Mouse (Mus musculus): ENCODE measurements around the gene Alg9. TPM values are rescaled to one million over a fixed set of nuclear protein-coding genes. Genes with fewer than 3 reads are reported as not detected.

Gene Alg9
- polyA plus RNA-seq, 1 experiment, result 23.2 TPM

DNA sequence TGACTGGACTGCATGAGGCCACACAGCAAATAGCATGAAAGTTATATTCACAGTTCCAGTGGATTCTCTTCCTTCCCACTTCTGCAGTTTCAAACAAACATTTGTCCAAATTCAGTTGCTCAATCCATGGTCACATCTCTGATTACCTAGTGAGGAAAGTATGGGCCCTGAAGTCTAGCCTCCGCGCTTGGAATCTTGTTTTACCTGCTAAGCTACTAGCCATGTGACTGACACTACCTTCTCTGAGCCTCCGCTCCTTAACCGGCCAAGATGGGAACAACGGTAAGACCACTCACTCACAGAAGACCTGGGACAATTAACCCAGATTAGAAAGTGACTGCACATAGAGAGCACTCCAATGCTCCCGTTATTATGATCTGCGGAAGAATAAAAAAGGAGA lies 29.0 kb upstream of the Alg9 start:
- no peaks in the 10 kb centered on the region for H3K36me3 ChIP-seq (ENCODE audit: control insufficient read depth, insufficient read depth, low read length)
- peaks cover 2% of the 10 kb centered on the region; the same call in 1 of the 2 replicates for H3K4me1 ChIP-seq (replicated peaks; ENCODE audit: control insufficient read depth, insufficient read depth, low read length)
- H3K27me3 ChIP-seq (ENCODE audit: control insufficient read depth, insufficient read depth, low read length), result no peaks in the 10 kb centered on the region
- H3K4me3 ChIP-seq (ENCODE audit: control insufficient read depth, insufficient read depth, low read length), result no peak overlapping the region
- no peak overlapping the region for H3K27ac ChIP-seq (ENCODE audit: control insufficient read depth, insufficient read depth, low read length)
- DNase-seq, result no peak
- WGBS, result 60% methylated on average over 7 of the region's 7 CpGs
- TF ChIP-seq CTCF (IDR thresholded peaks at IDR 0.05; ENCODE audit: borderline replicate concordance, control insufficient read depth, extremely low read depth, insufficient read depth, low read length, poor library complexity) (no peak), POLR2A (IDR thresholded peaks at IDR 0.05; ENCODE audit: control insufficient read depth, extremely low read depth, insufficient read depth, low read length, poor library complexity) (no peak)

DNA sequence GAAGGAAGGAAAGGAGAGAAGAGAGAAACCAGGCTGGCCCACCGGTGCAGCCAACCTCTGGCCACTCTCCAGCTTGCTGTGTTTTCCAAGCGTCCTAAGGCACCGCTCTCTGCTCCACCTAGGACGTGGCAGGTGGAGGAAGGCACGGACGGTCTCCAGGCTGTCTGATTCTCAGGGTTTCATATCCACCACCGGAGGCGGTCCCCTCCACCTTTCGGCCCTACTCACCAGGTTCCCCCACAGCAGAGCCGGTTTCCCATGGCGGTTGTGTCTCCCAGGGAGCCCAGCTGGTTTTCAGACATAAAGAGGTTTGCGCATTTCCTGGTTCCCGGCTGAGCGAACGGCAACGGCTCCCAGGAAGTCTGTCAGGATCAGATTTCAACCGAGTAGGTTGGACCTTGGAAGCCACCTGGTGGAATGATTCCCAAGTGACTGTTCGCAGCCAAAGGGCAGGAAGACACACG lies 28.6 kb upstream of the Alg9 start, which contains the start of gene 2310030G06Rik:
Gene 2310030G06Rik, minus strand, starts transcription at position 323 of the 464 bp plus-strand sequence.
- H3K4me1 ChIP-seq (replicated peaks; ENCODE audit: control insufficient read depth, insufficient read depth, low read length), result peaks cover 2% of the 10 kb centered on the region; the same call in 1 of the 2 replicates
- no peak within 1 kb of the TSS for H3K27ac ChIP-seq (ENCODE audit: control insufficient read depth, insufficient read depth, low read length)
- no peaks in the 10 kb centered on the region for H3K27me3 ChIP-seq (ENCODE audit: control insufficient read depth, insufficient read depth, low read length)
- no peak for DNase-seq
- no peaks in the 10 kb centered on the region for H3K36me3 ChIP-seq (ENCODE audit: control insufficient read depth, insufficient read depth, low read length)
- WGBS, result 24% methylated on average over 19 of the region's 19 CpGs
- no peak for TF ChIP-seq POLR2A (IDR thresholded peaks at IDR 0.05; ENCODE audit: control insufficient read depth, extremely low read depth, insufficient read depth, low read length, poor library complexity)
- no peak for TF ChIP-seq CTCF (IDR thresholded peaks at IDR 0.05; ENCODE audit: borderline replicate concordance, control insufficient read depth, extremely low read depth, insufficient read depth, low read length, poor library complexity)
- H3K4me3 ChIP-seq (ENCODE audit: control insufficient read depth, insufficient read depth, low read length), result no peak within 1 kb of the TSS

DNA sequence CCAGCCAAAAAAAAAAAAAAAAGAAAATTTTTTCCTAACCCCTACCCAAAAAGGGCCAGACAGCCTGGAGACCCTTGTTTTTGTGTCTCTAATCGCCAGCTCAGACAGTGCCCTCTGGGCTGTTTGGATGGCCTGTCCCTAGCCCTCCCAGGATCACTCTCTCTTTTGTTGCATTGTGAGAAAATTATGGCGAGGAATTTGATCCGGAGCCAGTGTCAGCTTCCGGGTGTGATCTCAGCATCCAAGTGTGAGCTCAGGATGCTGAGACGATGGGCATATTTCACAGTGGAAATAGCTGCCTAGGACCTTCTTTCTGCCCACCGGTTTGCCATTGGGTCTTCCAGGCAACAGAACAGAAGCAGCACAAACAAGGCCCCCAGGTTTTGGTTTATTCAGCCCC lies 24.1 kb upstream of the Alg9 start:
- H3K4me3 ChIP-seq (ENCODE audit: control insufficient read depth, insufficient read depth, low read length), result no peak overlapping the region
- no peaks in the 10 kb centered on the region for H3K27me3 ChIP-seq (ENCODE audit: control insufficient read depth, insufficient read depth, low read length)
- H3K36me3 ChIP-seq (ENCODE audit: control insufficient read depth, insufficient read depth, low read length), result no peaks in the 10 kb centered on the region
- TF ChIP-seq CTCF (IDR thresholded peaks at IDR 0.05; ENCODE audit: borderline replicate concordance, control insufficient read depth, extremely low read depth, insufficient read depth, low read length, poor library complexity), result no peak
- no peak for TF ChIP-seq POLR2A (IDR thresholded peaks at IDR 0.05; ENCODE audit: control insufficient read depth, extremely low read depth, insufficient read depth, low read length, poor library complexity)
- 91% methylated on average over 6 of the region's 6 CpGs for WGBS
- H3K27ac ChIP-seq (ENCODE audit: control insufficient read depth, insufficient read depth, low read length), result no peak overlapping the region
- H3K4me1 ChIP-seq (replicated peaks; ENCODE audit: control insufficient read depth, insufficient read depth, low read length), result 0 out of 2 replicates have a peak, but pooled peaks cover 2% of the 10 kb centered on the region
- DNase-seq, result no peak

DNA sequence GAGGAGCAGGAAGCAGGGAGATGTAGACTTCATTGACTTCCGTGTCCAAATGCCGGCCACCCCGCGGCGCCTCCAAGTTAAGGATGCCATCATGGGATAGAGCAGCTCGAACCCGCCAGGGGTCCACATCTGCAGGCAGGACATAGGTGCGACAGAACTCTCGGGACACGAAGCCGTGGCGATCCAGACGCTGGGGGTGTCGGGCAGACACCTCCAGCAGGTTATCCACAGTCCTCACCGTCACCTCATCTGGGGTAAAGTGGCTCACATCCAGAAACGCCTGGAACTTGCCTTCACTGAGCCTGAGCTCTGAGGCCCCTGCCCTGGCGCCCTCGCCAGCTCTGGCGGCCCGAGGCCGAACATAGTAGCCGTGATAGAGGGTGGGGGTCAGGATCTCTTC lies 23.5 kb upstream of the Alg9 start, which contains the start of gene Cryab:
Gene Cryab, plus strand, starts transcription at position 3 of the 400 bp plus-strand sequence.
- Histone ChIP-seq H3K4me3 (ENCODE audit: control insufficient read depth, insufficient read depth, low read length) (no peak within 1 kb of the TSS), H3K36me3 (ENCODE audit: control insufficient read depth, insufficient read depth, low read length) (no peaks in the 10 kb centered on the region), H3K27ac (ENCODE audit: control insufficient read depth, insufficient read depth, low read length) (no peak within 1 kb of the TSS), H3K4me1 (replicated peaks; ENCODE audit: control insufficient read depth, insufficient read depth, low read length) (0 out of 2 replicates have a peak, but pooled peaks cover 2% of the 10 kb centered on the region), H3K27me3 (ENCODE audit: control insufficient read depth, insufficient read depth, low read length) (no peaks in the 10 kb centered on the region)
- no peak for DNase-seq
- no peak for TF ChIP-seq POLR2A (IDR thresholded peaks at IDR 0.05; ENCODE audit: control insufficient read depth, extremely low read depth, insufficient read depth, low read length, poor library complexity)
- no peak for TF ChIP-seq CTCF (IDR thresholded peaks at IDR 0.05; ENCODE audit: borderline replicate concordance, control insufficient read depth, extremely low read depth, insufficient read depth, low read length, poor library complexity)
- 85% methylated on average over 22 of the region's 22 CpGs for WGBS

DNA sequence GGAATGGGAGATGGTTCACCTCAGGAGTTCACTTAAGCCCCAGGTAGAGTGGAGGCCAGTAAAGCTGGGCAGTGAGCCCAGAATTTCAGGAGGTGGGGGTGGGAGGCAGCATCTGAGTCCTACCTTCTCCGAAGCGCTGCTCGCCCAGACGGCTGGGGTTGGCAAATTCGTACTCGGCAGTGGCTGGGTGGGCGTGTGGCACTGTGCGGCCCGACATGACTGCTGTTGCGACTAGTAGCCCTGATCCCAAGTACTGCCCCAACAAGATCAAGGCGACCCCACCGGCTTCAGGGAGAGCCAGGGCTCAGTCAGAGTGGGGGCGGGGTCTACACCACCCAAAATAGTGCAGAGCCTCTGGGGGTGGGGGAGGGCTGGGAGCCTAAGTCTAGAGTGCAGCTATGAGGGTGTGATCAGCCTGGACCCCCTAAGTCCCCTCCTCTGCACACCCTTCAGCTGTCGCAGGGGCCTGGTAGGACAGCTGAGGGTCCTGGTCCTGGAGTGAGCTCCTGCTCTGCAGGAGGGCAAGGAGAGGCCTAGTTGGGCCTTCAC lies 22.7 kb upstream of the Alg9 start, which contains the start of gene Hspb2:
Gene Hspb2, minus strand, starts transcription at position 301 of the 549 bp plus-strand sequence.
- H3K27ac ChIP-seq (ENCODE audit: control insufficient read depth, insufficient read depth, low read length), result no peak within 1 kb of the TSS
- no peaks in the 10 kb centered on the region for H3K4me1 ChIP-seq (replicated peaks; ENCODE audit: control insufficient read depth, insufficient read depth, low read length)
- TF ChIP-seq CTCF (IDR thresholded peaks at IDR 0.05; ENCODE audit: borderline replicate concordance, control insufficient read depth, extremely low read depth, insufficient read depth, low read length, poor library complexity), result no peak
- no peak within 1 kb of the TSS for H3K4me3 ChIP-seq (ENCODE audit: control insufficient read depth, insufficient read depth, low read length)
- no peaks in the 10 kb centered on the region for H3K27me3 ChIP-seq (ENCODE audit: control insufficient read depth, insufficient read depth, low read length)
- 86% methylated on average over 14 of the region's 14 CpGs for WGBS
- H3K36me3 ChIP-seq (ENCODE audit: control insufficient read depth, insufficient read depth, low read length), result no peaks in the 10 kb centered on the region
- DNase-seq, result no peak

DNA sequence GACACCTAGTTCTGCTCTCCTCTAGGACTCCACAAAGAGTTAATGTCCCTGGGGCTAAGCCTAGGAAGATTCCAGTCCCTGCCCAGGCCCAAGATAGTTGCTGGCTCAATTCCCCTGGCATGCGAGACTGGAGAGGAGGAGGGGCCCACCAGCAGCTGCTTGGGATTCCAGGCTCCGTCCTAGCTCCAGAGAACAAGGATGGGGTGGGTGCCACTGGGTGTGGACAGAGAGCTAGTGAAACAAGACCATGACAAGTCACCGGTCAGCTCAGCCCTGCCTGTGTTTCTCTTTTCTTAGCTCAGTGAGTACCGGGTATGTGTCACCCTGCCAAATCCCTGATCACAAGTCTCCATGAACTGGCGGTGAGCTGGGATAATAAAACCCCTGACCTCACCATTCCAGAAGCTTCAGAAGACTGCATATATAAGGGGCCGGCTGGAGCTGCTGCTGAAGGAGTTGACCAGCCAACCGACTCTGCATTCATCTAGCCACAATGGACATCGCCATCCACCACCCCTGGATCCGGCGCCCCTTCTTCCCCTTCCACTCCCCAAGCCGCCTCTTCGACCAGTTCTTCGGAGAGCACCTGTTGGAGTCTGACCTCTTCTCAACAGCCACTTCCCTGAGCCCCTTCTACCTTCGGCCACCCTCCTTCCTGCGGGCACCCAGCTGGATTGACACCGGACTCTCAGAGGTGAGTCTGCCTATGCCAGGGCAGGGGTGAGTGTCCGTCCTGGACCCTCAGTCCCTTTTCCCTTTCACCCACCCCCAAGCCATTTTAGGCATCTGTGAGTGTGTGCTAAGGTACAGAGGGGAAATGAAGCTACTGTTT lies 21.8 kb upstream of the Alg9 start:
- Histone ChIP-seq H3K4me1 (replicated peaks; ENCODE audit: control insufficient read depth, insufficient read depth, low read length) (no peaks in the 10 kb centered on the region), H3K27me3 (ENCODE audit: control insufficient read depth, insufficient read depth, low read length) (no peaks in the 10 kb centered on the region), H3K4me3 (ENCODE audit: control insufficient read depth, insufficient read depth, low read length) (no peak overlapping the region), H3K27ac (ENCODE audit: control insufficient read depth, insufficient read depth, low read length) (no peak overlapping the region), H3K36me3 (ENCODE audit: control insufficient read depth, insufficient read depth, low read length) (no peaks in the 10 kb centered on the region)
- no peak for DNase-seq
- 84% methylated on average over 17 of the region's 17 CpGs for whole genome bisulfite sequencing
- TF ChIP-seq POLR2A (IDR thresholded peaks at IDR 0.05; ENCODE audit: control insufficient read depth, extremely low read depth, insufficient read depth, low read length, poor library complexity), result no peak
- TF ChIP-seq CTCF (IDR thresholded peaks at IDR 0.05; ENCODE audit: borderline replicate concordance, control insufficient read depth, extremely low read depth, insufficient read depth, low read length, poor library complexity), result no peak

Measured in thymus, adult 2 months (tissue).